In genomic region chr5:23711244-23711643, GRCm38 (mm10) we compare ENCODE assay signal across 9 mouse cellular contexts. TPM values are rescaled to one million over a fixed set of nuclear protein-coding genes. Genes with fewer than 3 reads are reported as not detected.
A peak's percentile ranks its signal among the peaks of the same experiment; 100 is the strongest.
DNase-seq lines count a peak whose midpoint lies in the region; ATAC-seq and TF ChIP-seq lines count a peak whose summit lies in the region.
"Had no signal": no experiment of that assay in that cellular context is flagged by ENCODE, and none has a peak within 500 bp of the region (broad histone marks: within the 10 kb centered on the region; RNA-seq: fewer than 3 reads in every experiment).

No protein-coding gene starts in this region.

- peaks cover 49% of the 10 kb centered on the region for H3K36me3 ChIP-seq in liver, embryonic 12.5 days
- H3K36me3 ChIP-seq in limb, embryonic 15.5 days, result peaks cover 39% of the 10 kb centered on the region

- no peak for DNase-seq in gastrocnemius, adult 2 months
- no peak for DNase-seq in gastrocnemius, postnatal 4 days (ENCODE audit: low spot score in 2 of 2)
- DNase-seq in liver (no peak), R1 (ENCODE audit: low read depth, low spot score) (peak; percentile 31)
- no peak for DNase-seq in gastrocnemius, postnatal 25 days
- no peak for DNase-seq in urinary bladder, postnatal 4 days (ENCODE audit: low spot score in 2 of 2)

- H3K9ac ChIP-seq in liver, embryonic 12.5 days, result no peak overlapping the region
- H3K9ac ChIP-seq in limb, embryonic 15.5 days, result no peak overlapping the region

- no peak for ATAC-seq in liver, embryonic 12.5 days
- ATAC-seq in limb, embryonic 15.5 days (ENCODE audit: insufficient number of reproducible peaks, low FRiP score, low TSS enrichment, low read depth), result no peak
- ATAC-seq: activated CD4-positive, CD25-positive, alpha-beta regulatory T cell, adult 4 months had no signal

- intact Hi-C loops in gastrocnemius, adult 2 months (cut with DNase I), result no loop called here

- H3K4me2 ChIP-seq in liver, embryonic 12.5 days, result peak overlapping the region; percentile 77
- no peak overlapping the region for H3K4me2 ChIP-seq in limb, embryonic 15.5 days

- H3K9me3 ChIP-seq in liver, embryonic 12.5 days (replicated peaks), result peaks cover 46% of the 10 kb centered on the region
- peaks cover 14% of the 10 kb centered on the region for H3K9me3 ChIP-seq in limb, embryonic 15.5 days

- WGBS in liver, embryonic 12.5 days (ENCODE audit: insufficient replicate concordance), result 86% methylated on average over 4 of the region's 4 CpGs
- WGBS in limb, embryonic 15.5 days, result 92% methylated on average over 4 of the region's 4 CpGs

- TF ChIP-seq CTCF in gastrocnemius, adult 2 months (IDR thresholded peaks at IDR 0.05), result no peak

- no peaks in the 10 kb centered on the region for H3K27me3 ChIP-seq in liver, embryonic 12.5 days (replicated peaks)
- no peaks in the 10 kb centered on the region for H3K27me3 ChIP-seq in limb, embryonic 15.5 days

- peak overlapping the region; percentile 90 for H3K27ac ChIP-seq in gastrocnemius, adult 2 months
- H3K27ac ChIP-seq in liver, embryonic 12.5 days, result no peak overlapping the region
- H3K27ac ChIP-seq in limb, embryonic 15.5 days, result no peak overlapping the region

- H3K4me1 ChIP-seq in liver, embryonic 12.5 days, result peaks cover 15% of the 10 kb centered on the region
- H3K4me1 ChIP-seq in limb, embryonic 15.5 days, result peaks cover 6% of the 10 kb centered on the region; the same call in 1 of the 2 replicates

- H3K4me3 ChIP-seq in gastrocnemius, adult 2 months, result peak overlapping the region; percentile 87
- peak overlapping the region; percentile 72; the same call in 1 of the 2 replicates for H3K4me3 ChIP-seq in liver, embryonic 12.5 days
- H3K4me3 ChIP-seq in limb, embryonic 15.5 days, result peak overlapping the region; percentile 75

RNA-seq across cellular contexts. Expression of gene Srpk2, which starts 26.8 kb away (rescaled TPM):
- total RNA-seq in gastrocnemius, adult 2 months (2021), result 10 to 100 TPM; 26.8 to 27.1 TPM
- total RNA-seq in gastrocnemius, postnatal 4 days (2021), result 10 to 100 TPM; 47.2 to 56.2 TPM
- 9.2 and 9.4 TPM in 2 replicates for polyA plus RNA-seq in liver, embryonic 12.5 days (2016; fragmentation: Nextera tagmentation; extraction: Ambion mirVana)
- polyA plus RNA-seq in limb, embryonic 15.5 days (2015; fragmentation: Nextera tagmentation; extraction: Ambion mirVana), result 54.5 and 54.6 TPM in 2 replicates
- 10 to 100 TPM; 24.0 TPM for total RNA-seq in gastrocnemius, postnatal 25 days (2021)
